Mouse (Mus musculus) liver, adult 2 months (tissue): Measurements from ENCODE around the gene Rad51b.

Source experiments
- CTCF ChIP-seq: fragments of 200-500 bp; IDR thresholded peaks from 2 replicates; pipeline ENCODE4 v1.5.1; 2011; ENCODE audit warnings: low read depth, low read length, control low read depth
- POLR2A ChIP-seq: fragments of 200-500 bp; IDR thresholded peaks from 2 replicates; pipeline ENCODE4 v1.6.1; 2011; ENCODE audit warnings: low read length, control low read depth; ENCODE audit not compliant: insufficient read depth; ENCODE audit errors: extremely low read depth

DNA sequence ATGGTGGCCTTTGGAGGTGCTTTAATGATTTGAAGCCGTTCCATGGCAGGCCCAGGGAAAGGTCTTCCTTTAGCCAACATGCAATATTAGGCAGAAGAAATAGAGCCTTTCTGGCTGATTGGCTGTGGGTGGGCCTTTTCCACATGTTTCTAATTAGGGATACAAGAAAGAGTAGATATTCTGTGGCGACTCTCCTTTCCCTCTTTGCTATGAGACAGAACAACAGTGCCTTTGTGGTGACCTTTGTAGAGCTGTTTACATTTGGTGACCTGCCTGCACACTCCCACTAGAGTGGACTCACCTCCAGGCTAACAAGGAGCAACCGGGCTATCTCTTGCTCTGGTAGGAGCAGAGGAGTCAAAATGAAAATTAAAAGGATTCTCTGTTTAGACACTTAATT, 386.3 kb downstream of the Rad51b start:
- TF ChIP-seq CTCF (no peak), POLR2A (no peak)
